Mouse (Mus musculus): ENCODE measurements at regions not wholly inside any gene's neighbourhood (a gene's known extent, or its start where the extent isn't known, plus 50 kb on each side); places are given as distances from the start of the nearest gene placed in this dataset.

- TF ChIP-seq CTCF (conservative IDR thresholded peaks at IDR 0.05 in 1 of 2, IDR thresholded peaks at IDR 0.05 in 1 of 2; ENCODE audit: low read depth in 2 of 2, low read length in 2 of 2) (no peak), MEF2A (IDR thresholded peaks at IDR 0.05; ENCODE audit: borderline replicate concordance, low read depth, low read length) (no peak), USF1 (IDR thresholded peaks at IDR 0.05; ENCODE audit: low read depth, low read length) (no peak), RCOR1 (conservative IDR thresholded peaks at IDR 0.05; ENCODE audit: low read depth, low read length) (no peak), MAX (IDR thresholded peaks at IDR 0.05; ENCODE audit: low read length) (no peak), POLR2A (IDR thresholded peaks at IDR 0.05; ENCODE audit: low read depth, low read length) (no peak), SMC3 (IDR thresholded peaks at IDR 0.05; ENCODE audit: low read depth, low read length) (no peak), EP300 (IDR thresholded peaks at IDR 0.05; ENCODE audit: low read length) (no peak), PAX5 (IDR thresholded peaks at IDR 0.05; ENCODE audit: low read length) (no peak), ZC3H11A (IDR thresholded peaks at IDR 0.05; ENCODE audit: low read depth, low read length) (no peak), TBP (conservative IDR thresholded peaks at IDR 0.05; ENCODE audit: low read depth, low read length) (no peak), NRF1 (IDR thresholded peaks at IDR 0.05; ENCODE audit: low read depth, low read length) (no peak), HCFC1 (IDR thresholded peaks at IDR 0.05; ENCODE audit: low read depth, low read length) (no peak)
These were observed 71.4 kb downstream of the Gm26897 start for GRCm38 (mm10) chr5:111805150-111805549.

All from CH12.LX (cell line).